Mouse (Mus musculus) bone marrow, adult 2 months (tissue): ENCODE results near the gene Gm13697.
"Not testable (repeated sequence)": the region's sequence is repeated elsewhere in the genome, so short reads cannot be mapped to it uniquely, and the experiment has no call there.

Experiments
- CTCF ChIP-seq: fragments of 200-500 bp; IDR thresholded peaks from 2 replicates; pipeline ENCODE4 v1.5.1; 2011; ENCODE audit warnings: low read length, control low read depth; ENCODE audit not compliant: control insufficient read depth, insufficient read depth
- POLR2A ChIP-seq: fragments of 200-500 bp; IDR thresholded peaks from 2 replicates; pipeline ENCODE4 v1.6.1; 2011; ENCODE audit warnings: low read depth, mild to moderate bottlenecking, control low read depth, low read length, borderline replicate concordance; ENCODE audit not compliant: control insufficient read depth

GRCm38 (mm10) chr2:83978633-83979032, 5.9 kb upstream of the Gm13697 start, which contains the start of gene Gm13694:
- not testable (repeated sequence) for TF ChIP-seq CTCF, POLR2A
